Mouse (Mus musculus): ENCODE measurements around the gene Srcin1. TPM values are rescaled to one million over a fixed set of nuclear protein-coding genes. Genes with fewer than 3 reads are reported as not detected.

Gene Srcin1
- polyA plus RNA-seq, 1 experiment from 2014 or later = 2.0 TPM

DNA sequence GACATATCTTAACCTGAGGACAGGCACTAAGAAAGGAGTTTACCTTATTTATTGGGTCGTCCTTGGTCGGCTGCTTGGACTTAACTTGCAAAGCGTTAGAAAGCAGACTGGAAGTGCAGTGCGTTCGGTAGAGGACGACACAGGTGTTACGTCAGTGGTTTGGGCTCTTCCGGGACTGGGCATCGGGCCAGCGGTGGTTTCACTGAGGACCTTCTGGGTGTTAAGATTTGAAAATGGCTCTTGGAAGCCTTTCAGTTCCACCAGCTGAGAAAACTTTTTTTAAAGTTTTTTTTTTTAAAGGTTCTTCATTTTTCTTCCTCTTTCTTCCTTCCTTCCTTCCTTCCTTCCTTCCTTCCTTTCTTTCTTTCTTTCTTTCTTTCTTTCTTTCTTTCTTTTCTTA lies 27.9 kb upstream of the Srcin1 start:
- WGBS = 65% methylated on average over 10 of the region's 10 CpGs
- no peaks in the 10 kb centered on the region for H3K9me3 ChIP-seq (replicated peaks)
- H3K36me3 ChIP-seq = no peaks in the 10 kb centered on the region
- no peak overlapping the region for H3K4me3 ChIP-seq (replicated peaks)
- no peak for ATAC-seq (ENCODE audit: insufficient number of reproducible peaks, low FRiP score, low TSS enrichment, low read depth)
- H3K4me1 ChIP-seq = no peaks in the 10 kb centered on the region
- H3K27me3 ChIP-seq = no peaks in the 10 kb centered on the region
- H3K27ac ChIP-seq (replicated peaks) = no peak overlapping the region
- no peak overlapping the region for H3K9ac ChIP-seq
- no peak overlapping the region for H3K4me2 ChIP-seq (replicated peaks)

DNA sequence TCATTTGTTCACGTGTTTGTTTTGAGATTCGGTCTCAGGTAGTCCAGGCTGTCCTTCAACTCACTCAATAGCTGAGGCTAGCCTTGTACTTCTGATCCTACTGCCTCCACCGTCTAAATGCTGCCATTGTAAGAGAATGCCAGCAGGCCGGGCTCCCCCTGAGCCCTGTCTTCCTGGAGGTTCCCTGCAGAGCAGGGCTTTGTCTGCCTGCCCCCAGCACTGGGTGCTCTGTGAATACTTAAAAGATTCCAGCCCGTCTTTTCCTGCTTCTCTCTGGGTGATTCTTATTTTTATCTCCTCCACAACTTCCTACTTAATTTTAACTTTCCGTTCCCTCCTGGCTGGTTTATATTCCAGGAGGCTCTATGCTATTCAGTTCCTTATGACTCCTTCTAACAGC lies 26.2 kb upstream of the Srcin1 start:
- 28% methylated on average over 6 of the region's 6 CpGs for WGBS
- ATAC-seq (ENCODE audit: insufficient number of reproducible peaks, low FRiP score, low TSS enrichment, low read depth) = no peak
- no peak overlapping the region for H3K4me2 ChIP-seq (replicated peaks)
- no peak overlapping the region for H3K4me3 ChIP-seq (replicated peaks)
- H3K9ac ChIP-seq = no peak overlapping the region
- H3K9me3 ChIP-seq (replicated peaks) = no peaks in the 10 kb centered on the region
- no peaks in the 10 kb centered on the region for H3K27me3 ChIP-seq
- H3K36me3 ChIP-seq = no peaks in the 10 kb centered on the region
- H3K4me1 ChIP-seq = no peaks in the 10 kb centered on the region
- no peak overlapping the region for H3K27ac ChIP-seq (replicated peaks)

DNA sequence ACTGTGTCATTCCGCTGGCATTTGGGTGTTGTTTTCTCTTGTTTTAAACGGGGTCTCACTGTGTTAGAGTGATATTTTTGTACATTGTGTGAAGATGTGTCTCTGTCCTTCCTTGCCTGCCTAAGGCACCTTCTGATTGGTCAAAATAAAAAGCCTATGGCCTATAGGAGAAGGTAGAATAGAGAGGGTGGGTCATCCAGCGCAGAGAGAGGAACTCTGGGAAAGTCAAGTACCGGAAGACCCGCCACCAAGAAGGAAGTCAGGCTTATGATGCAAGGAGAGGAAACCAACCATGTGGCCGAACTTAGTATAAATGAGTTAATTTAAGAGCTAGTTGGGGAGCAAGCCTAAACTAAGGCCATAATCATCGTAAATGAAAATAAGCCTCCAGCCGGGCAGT lies 23.1 kb upstream of the Srcin1 start:
- 88% methylated on average over 8 of the region's 8 CpGs for WGBS
- no peak overlapping the region for H3K27ac ChIP-seq (replicated peaks)
- no peak for ATAC-seq (ENCODE audit: insufficient number of reproducible peaks, low FRiP score, low TSS enrichment, low read depth)
- no peaks in the 10 kb centered on the region for H3K9me3 ChIP-seq (replicated peaks)
- no peak overlapping the region for H3K9ac ChIP-seq
- no peaks in the 10 kb centered on the region for H3K4me1 ChIP-seq
- H3K27me3 ChIP-seq = no peaks in the 10 kb centered on the region
- H3K4me3 ChIP-seq (replicated peaks) = no peak overlapping the region
- H3K36me3 ChIP-seq = no peaks in the 10 kb centered on the region
- no peak overlapping the region for H3K4me2 ChIP-seq (replicated peaks)

DNA sequence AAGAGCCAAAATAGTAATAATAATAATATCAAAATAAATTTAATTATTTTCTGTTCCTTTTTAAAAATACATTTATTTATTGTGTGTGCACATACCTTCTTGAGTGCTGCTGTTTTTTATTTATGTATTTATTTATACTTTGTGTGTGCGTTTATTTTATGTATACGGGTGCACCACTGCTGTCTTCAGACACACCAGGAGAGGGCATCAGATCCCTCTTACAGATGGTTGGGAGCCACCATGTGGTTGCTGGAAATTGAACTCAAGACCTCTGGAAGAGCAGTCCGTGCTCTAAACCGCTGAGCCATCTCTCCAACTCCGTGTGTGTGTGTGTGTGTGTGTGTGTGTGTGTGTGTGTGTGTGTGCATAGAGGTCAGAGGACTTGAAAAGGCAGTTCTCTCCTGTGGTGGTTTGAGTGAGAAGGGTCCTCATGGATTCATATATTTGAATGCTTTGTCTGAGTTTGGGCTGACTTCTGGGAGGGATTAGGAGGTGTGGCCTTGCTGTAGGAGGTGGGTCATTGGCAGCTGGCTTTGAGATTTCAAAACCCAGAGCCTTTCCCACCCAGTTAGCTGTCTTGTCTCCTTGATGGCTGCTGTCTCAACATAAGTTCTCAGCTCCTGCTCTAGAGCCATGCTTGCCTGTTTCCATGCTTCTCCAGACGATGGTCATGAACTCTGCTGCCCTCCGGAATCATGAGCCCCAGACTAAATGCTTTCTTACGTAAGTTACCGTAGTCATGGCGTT lies 22.1 kb upstream of the Srcin1 start:
- Histone ChIP-seq H3K4me2 (replicated peaks) (no peak overlapping the region), H3K27me3 (no peaks in the 10 kb centered on the region), H3K27ac (replicated peaks) (no peak overlapping the region), H3K9me3 (replicated peaks) (no peaks in the 10 kb centered on the region), H3K9ac (no peak overlapping the region), H3K4me3 (replicated peaks) (no peak overlapping the region), H3K4me1 (no peaks in the 10 kb centered on the region), H3K36me3 (no peaks in the 10 kb centered on the region)
- 72% methylated on average over 10 of the region's 10 CpGs for WGBS
- no peak for ATAC-seq (ENCODE audit: insufficient number of reproducible peaks, low FRiP score, low TSS enrichment, low read depth)

DNA sequence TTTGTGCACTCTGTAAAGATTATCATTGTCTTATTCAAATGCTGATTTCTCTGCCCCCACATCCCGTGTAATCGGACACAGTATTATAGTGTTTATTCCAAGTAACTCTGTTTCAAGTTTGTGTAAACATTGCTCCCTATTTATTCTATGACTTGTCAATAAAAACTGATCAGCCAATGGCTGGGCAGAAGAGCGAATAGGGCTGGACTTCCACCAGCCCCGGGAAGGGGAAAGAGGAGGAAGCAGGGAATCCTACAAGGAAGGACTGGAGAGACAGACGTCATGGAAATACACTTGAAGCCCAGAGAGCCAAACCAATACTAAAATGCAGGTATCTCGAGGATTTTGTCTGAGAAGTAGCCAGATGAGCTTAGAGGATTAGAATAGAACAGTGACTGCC lies 18.1 kb upstream of the Srcin1 start:
- Histone ChIP-seq H3K36me3 (no peaks in the 10 kb centered on the region), H3K27ac (replicated peaks) (no peak overlapping the region), H3K9ac (no peak overlapping the region), H3K27me3 (0 out of 2 replicates have a peak, but pooled peaks cover 3% of the 10 kb centered on the region), H3K4me2 (replicated peaks) (no peak overlapping the region), H3K4me1 (peaks cover 12% of the 10 kb centered on the region), H3K9me3 (replicated peaks) (no peaks in the 10 kb centered on the region), H3K4me3 (replicated peaks) (no peak overlapping the region)
- ATAC-seq (ENCODE audit: insufficient number of reproducible peaks, low FRiP score, low TSS enrichment, low read depth) = no peak
- 45% methylated on average over 6 of the region's 6 CpGs for WGBS

DNA sequence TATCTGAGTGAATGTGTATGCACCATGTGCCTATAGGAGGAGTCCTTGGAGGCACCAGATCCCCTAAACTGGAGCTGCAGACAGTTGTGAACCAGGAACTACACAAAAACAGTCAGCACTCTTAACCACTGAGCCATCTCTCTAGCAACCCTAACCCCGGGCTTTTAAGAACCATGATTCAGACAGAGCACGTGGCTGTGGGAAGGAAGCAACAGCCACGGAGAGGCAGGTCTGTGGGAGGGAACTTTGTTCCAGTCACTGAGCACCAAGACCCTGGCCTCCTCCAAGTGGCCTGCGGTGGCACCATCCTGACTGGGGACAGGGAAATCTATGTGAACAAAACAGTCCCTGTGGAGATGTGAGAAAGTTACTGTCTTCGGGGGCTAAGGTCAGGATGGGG lies 15.9 kb upstream of the Srcin1 start:
- no peak overlapping the region for H3K4me2 ChIP-seq (replicated peaks)

DNA sequence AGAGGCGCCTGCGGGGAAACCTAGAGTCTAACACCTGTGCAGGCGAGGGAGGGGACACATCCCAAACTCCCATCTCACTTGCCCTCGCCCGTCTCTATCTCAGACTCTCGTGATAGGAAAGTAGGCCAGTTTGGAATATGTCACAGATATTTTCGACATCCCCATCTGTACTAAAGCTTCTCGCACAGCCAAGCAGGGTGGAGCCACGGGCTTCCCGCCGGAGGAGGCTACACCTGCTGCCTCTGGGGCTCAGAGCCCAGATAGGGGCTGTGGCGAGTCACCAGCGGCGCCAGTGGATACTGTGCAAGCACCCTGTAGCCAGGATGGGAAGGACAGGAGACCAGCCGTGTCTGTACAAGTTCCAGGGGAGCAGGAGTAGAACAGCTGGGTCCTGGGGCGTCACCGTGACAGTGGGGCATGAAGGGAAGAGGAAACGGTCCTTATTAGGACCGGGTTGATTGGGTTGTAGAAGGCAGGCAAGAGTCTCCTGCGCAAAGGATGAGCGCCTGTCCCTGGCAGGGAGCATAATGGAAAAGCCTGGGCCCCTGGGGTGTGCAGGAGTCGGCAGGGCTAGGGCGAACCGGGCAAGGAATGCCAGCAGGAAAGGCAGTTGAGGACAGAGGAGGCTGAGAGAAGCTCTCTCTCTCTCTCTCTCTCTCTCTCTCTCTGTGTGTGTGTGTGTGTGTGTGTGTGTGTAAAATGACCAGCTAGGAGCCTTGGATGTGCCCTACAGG lies 14.4 kb upstream of the Srcin1 start:
- ATAC-seq (ENCODE audit: insufficient number of reproducible peaks, low FRiP score, low TSS enrichment, low read depth) = no peak
- no peaks in the 10 kb centered on the region for H3K9me3 ChIP-seq (replicated peaks)

More for the DNA sequence above, 15.9 kb upstream of the Srcin1 start:
- ATAC-seq (ENCODE audit: insufficient number of reproducible peaks, low FRiP score, low TSS enrichment, low read depth) = no peak
- H3K9ac ChIP-seq = no peak overlapping the region
- H3K4me1 ChIP-seq = peaks cover 13% of the 10 kb centered on the region
- H3K27me3 ChIP-seq = 0 out of 2 replicates have a peak, but pooled peaks cover 3% of the 10 kb centered on the region
- no peak overlapping the region for H3K4me3 ChIP-seq (replicated peaks)
- H3K27ac ChIP-seq (replicated peaks) = no peak overlapping the region
- H3K9me3 ChIP-seq (replicated peaks) = no peaks in the 10 kb centered on the region
- no peaks in the 10 kb centered on the region for H3K36me3 ChIP-seq
- WGBS = 22% methylated on average over 5 of the region's 5 CpGs

DNA sequence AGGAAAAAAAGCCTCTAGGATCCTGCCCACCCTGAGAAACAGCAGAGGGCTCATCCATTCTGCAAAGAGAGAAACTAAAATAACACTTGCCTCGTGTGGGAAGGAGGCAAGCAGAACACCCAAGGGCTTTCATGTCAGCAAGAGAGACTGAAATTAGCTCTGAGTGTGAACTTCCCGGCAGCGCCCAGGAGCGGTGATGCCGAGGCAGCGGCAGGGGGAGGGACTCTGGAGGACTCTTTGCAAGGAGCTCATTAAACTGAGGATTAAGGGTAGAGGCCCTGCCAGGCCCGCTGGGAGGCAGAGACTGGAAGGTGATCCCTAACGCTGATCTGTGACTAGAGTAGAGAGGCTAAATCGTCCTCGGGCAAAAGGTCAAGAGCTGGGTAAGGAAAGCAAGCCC lies 13.2 kb upstream of the Srcin1 start:
- ATAC-seq (ENCODE audit: insufficient number of reproducible peaks, low FRiP score, low TSS enrichment, low read depth) = no peak
- H3K36me3 ChIP-seq = no peaks in the 10 kb centered on the region
- no peak overlapping the region for H3K4me3 ChIP-seq (replicated peaks)
- 5% methylated on average over 10 of the region's 10 CpGs for WGBS
- H3K9ac ChIP-seq = no peak overlapping the region
- H3K27ac ChIP-seq (replicated peaks) = no peak overlapping the region
- H3K9me3 ChIP-seq (replicated peaks) = no peaks in the 10 kb centered on the region
- H3K4me1 ChIP-seq = peaks cover 13% of the 10 kb centered on the region
- peaks cover 3% of the 10 kb centered on the region; the same call in 1 of the 2 replicates for H3K27me3 ChIP-seq
- H3K4me2 ChIP-seq (replicated peaks) = no peak overlapping the region

More for the DNA sequence above, 14.4 kb upstream of the Srcin1 start:
- Histone ChIP-seq H3K4me1 (peaks cover 13% of the 10 kb centered on the region), H3K4me3 (replicated peaks) (no peak overlapping the region), H3K27me3 (peaks cover 3% of the 10 kb centered on the region; the same call in 1 of the 2 replicates), H3K27ac (replicated peaks) (no peak overlapping the region), H3K4me2 (replicated peaks) (no peak overlapping the region), H3K36me3 (no peaks in the 10 kb centered on the region), H3K9ac (no peak overlapping the region)
- WGBS = 26% methylated on average over 24 of the region's 24 CpGs

DNA sequence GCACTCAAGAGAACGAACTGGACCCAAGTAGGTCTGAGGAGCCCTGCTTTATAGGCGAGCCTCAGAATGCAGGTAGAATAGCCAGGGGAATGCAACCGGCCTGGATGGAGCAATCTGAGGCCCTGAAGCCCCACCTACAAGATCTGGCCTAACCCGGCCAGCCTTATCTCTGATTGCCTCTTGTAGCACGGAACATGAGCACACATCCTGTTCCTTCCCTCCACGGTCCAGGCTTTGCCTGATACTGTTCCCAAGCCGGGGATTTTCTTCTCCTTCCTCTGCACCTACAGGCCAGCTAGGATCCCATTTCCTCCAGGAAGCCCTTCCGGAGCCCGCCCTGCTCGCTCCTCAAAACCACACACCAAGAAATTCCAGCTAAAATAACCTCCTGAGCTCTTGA lies 9.9 kb upstream of the Srcin1 start:
- no peak overlapping the region for H3K27ac ChIP-seq (replicated peaks)
- H3K4me3 ChIP-seq (replicated peaks) = no peak overlapping the region
- peaks cover 3% of the 10 kb centered on the region; the same call in 1 of the 2 replicates for H3K27me3 ChIP-seq
- no peak overlapping the region for H3K9ac ChIP-seq
- ATAC-seq (ENCODE audit: insufficient number of reproducible peaks, low FRiP score, low TSS enrichment, low read depth) = no peak
- peaks cover 13% of the 10 kb centered on the region for H3K4me1 ChIP-seq
- 52% methylated on average over 10 of the region's 10 CpGs for WGBS
- H3K36me3 ChIP-seq = no peaks in the 10 kb centered on the region
- no peaks in the 10 kb centered on the region for H3K9me3 ChIP-seq (replicated peaks)
- H3K4me2 ChIP-seq (replicated peaks) = no peak overlapping the region

DNA sequence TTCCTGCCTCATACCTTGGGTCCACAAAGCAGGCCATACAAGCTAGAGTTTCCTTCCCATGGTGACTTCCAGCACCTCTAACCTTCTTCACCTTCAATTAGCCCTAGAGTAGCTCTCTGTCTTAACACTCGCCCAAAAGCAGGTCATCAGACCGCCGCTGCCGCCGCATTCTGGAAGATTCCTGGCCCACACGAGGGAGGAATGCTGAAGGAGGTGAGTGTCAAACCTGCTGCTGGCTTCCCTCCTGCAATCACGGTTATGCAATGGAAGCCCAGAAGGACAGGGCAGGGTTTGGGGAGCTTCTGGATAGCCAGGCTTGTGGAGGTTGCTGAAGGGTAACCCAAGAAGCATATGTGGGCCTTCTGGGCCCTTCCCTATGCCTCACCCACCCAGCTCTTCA lies 8.5 kb upstream of the Srcin1 start:
- WGBS = 75% methylated on average over 7 of the region's 7 CpGs
- ATAC-seq (ENCODE audit: insufficient number of reproducible peaks, low FRiP score, low TSS enrichment, low read depth) = no peak
- Histone ChIP-seq H3K36me3 (no peaks in the 10 kb centered on the region), H3K4me3 (replicated peaks) (no peak overlapping the region), H3K4me1 (peaks cover 5% of the 10 kb centered on the region), H3K4me2 (replicated peaks) (no peak overlapping the region), H3K9me3 (replicated peaks) (no peaks in the 10 kb centered on the region), H3K27ac (replicated peaks) (no peak overlapping the region), H3K9ac (no peak overlapping the region), H3K27me3 (peaks cover 3% of the 10 kb centered on the region; the same call in 1 of the 2 replicates)

DNA sequence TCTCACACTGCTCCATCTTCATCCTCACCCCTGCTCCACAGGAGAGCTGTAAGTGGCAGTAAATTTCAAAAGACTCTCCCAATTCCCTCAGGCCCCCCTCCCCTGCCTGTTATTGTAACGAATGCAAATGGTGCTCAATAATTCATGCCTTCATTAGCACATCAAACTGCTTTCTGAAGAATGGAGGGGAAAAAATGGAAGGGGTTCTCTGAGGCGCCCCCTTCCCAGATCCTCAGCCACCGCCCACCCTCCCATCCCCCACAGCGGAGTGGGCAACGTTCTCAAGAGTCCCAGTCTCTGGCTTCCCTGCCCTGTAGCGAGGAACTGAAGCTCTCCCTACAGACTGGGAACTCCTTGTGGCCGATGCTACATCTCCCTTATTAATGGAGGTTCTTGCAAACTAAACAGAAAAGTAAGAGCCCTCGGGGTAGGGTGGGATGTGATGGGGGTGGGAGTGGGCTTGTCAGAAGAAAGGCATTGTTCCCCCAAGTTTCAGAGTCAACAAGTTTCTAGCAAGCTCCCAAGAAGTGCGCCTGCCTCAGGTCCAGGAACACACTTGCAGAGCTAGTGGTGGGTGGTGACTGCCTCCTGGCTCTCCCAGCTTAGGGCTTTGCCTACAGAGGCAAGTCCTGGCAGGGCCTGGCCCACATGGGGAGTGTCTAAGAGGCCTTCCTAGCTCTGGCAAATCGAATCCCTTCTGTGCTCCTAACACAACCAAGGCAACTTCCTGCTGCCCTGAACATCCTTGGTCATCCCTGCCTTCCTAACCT lies 3.3 kb upstream of the Srcin1 start:
- Histone ChIP-seq H3K4me2 (replicated peaks) (no peak overlapping the region), H3K4me3 (replicated peaks) (no peak overlapping the region), H3K27ac (replicated peaks) (peak overlapping the region; percentile 75), H3K9ac (no peak overlapping the region), H3K9me3 (replicated peaks) (no peaks in the 10 kb centered on the region), H3K36me3 (no peaks in the 10 kb centered on the region), H3K4me1 (peaks cover 33% of the 10 kb centered on the region), H3K27me3 (peaks cover 14% of the 10 kb centered on the region)
- 13% methylated on average over 10 of the region's 10 CpGs for WGBS
- ATAC-seq (ENCODE audit: insufficient number of reproducible peaks, low FRiP score, low TSS enrichment, low read depth) = no peak

Measured in embryonic facial prominence, embryonic 15.5 days (tissue).